Mouse (Mus musculus): Measurements from ENCODE around the gene Traf7. TPM values are rescaled to one million over a fixed set of nuclear protein-coding genes. Genes with fewer than 3 reads are reported as not detected.

Gene Traf7
- polyA plus RNA-seq, 1 experiment, result 113 TPM

- no peaks in the 10 kb centered on the region for H3K36me3 ChIP-seq (ENCODE audit: control insufficient read depth, insufficient read depth, low read length)
- no peak overlapping the region for H3K4me3 ChIP-seq (ENCODE audit: low read depth, low read length)
- peaks cover 10% of the 10 kb centered on the region for H3K27me3 ChIP-seq (ENCODE audit: control insufficient read depth, insufficient read depth, low read length)
- WGBS, result 91% methylated on average over 3 of the region's 3 CpGs
- H3K4me1 ChIP-seq (ENCODE audit: control insufficient read depth, insufficient read depth, insufficient read length, low read length), result no peaks in the 10 kb centered on the region; the same call in 1 of the 2 replicates
- H3K27ac ChIP-seq (ENCODE audit: insufficient read depth, low read depth, low read length), result no peak overlapping the region
- no peak for TF ChIP-seq POLR2A (IDR thresholded peaks at IDR 0.05; ENCODE audit: low read depth, low read length)
- no peak for TF ChIP-seq CTCF (IDR thresholded peaks at IDR 0.05; ENCODE audit: extremely low read depth, insufficient read length, insufficient replicate concordance, low read depth, low read length)
Measured at GRCm38 (mm10) chr17:24483495-24483894, 44.2 kb downstream of the Traf7 start.

- Histone ChIP-seq H3K27ac (ENCODE audit: insufficient read depth, low read depth, low read length) (no peak overlapping the region), H3K27me3 (ENCODE audit: control insufficient read depth, insufficient read depth, low read length) (no peaks in the 10 kb centered on the region), H3K4me1 (ENCODE audit: control insufficient read depth, insufficient read depth, insufficient read length, low read length) (peaks cover 14% of the 10 kb centered on the region), H3K4me3 (ENCODE audit: low read depth, low read length) (no peak overlapping the region), H3K36me3 (ENCODE audit: control insufficient read depth, insufficient read depth, low read length) (peaks cover 10% of the 10 kb centered on the region)
- no peak for TF ChIP-seq POLR2A (IDR thresholded peaks at IDR 0.05; ENCODE audit: low read depth, low read length)
- TF ChIP-seq CTCF (IDR thresholded peaks at IDR 0.05; ENCODE audit: extremely low read depth, insufficient read length, insufficient replicate concordance, low read depth, low read length), result no peak
- 83% methylated on average over 20 of the region's 20 CpGs for WGBS
Measured at GRCm38 (mm10) chr17:24481027-24481815, 46.5 kb downstream of the Traf7 start.

- no peak for TF ChIP-seq CTCF (IDR thresholded peaks at IDR 0.05; ENCODE audit: extremely low read depth, insufficient read length, insufficient replicate concordance, low read depth, low read length)
- TF ChIP-seq POLR2A (IDR thresholded peaks at IDR 0.05; ENCODE audit: low read depth, low read length), result no peak
- no peaks in the 10 kb centered on the region for H3K27me3 ChIP-seq (ENCODE audit: control insufficient read depth, insufficient read depth, low read length)
- no peak overlapping the region for H3K4me3 ChIP-seq (ENCODE audit: low read depth, low read length)
- no peak overlapping the region for H3K27ac ChIP-seq (ENCODE audit: insufficient read depth, low read depth, low read length)
- peaks cover 20% of the 10 kb centered on the region for H3K36me3 ChIP-seq (ENCODE audit: control insufficient read depth, insufficient read depth, low read length)
- WGBS, result 72% methylated on average over 3 of the region's 3 CpGs
- H3K4me1 ChIP-seq (ENCODE audit: control insufficient read depth, insufficient read depth, insufficient read length, low read length), result peaks cover 14% of the 10 kb centered on the region
Measured at GRCm38 (mm10) chr17:24480201-24480826, 47.4 kb downstream of the Traf7 start.

- H3K27ac ChIP-seq (ENCODE audit: insufficient read depth, low read depth, low read length), result no peak overlapping the region
- peaks cover 15% of the 10 kb centered on the region for H3K4me1 ChIP-seq (ENCODE audit: control insufficient read depth, insufficient read depth, insufficient read length, low read length)
- TF ChIP-seq CTCF (IDR thresholded peaks at IDR 0.05; ENCODE audit: extremely low read depth, insufficient read length, insufficient replicate concordance, low read depth, low read length) (no peak), POLR2A (IDR thresholded peaks at IDR 0.05; ENCODE audit: low read depth, low read length) (no peak)
- WGBS, result 23% methylated on average over 1 of the region's 1 CpGs
- no peak overlapping the region for H3K4me3 ChIP-seq (ENCODE audit: low read depth, low read length)
- no peaks in the 10 kb centered on the region for H3K27me3 ChIP-seq (ENCODE audit: control insufficient read depth, insufficient read depth, low read length)
- H3K36me3 ChIP-seq (ENCODE audit: control insufficient read depth, insufficient read depth, low read length), result peaks cover 25% of the 10 kb centered on the region
Measured at GRCm38 (mm10) chr17:24479431-24479830, 48.3 kb downstream of the Traf7 start.

GRCm38 (mm10) chr17:24478663-24479380 is 48.9 kb downstream of the Traf7 start, which contains the start of gene Mlst8:
Gene Mlst8, minus strand, starts transcription at chr17:24479078.
- Histone ChIP-seq H3K4me3 (ENCODE audit: low read depth, low read length) (peak within 1 kb of the TSS; percentile 84), H3K4me1 (ENCODE audit: control insufficient read depth, insufficient read depth, insufficient read length, low read length) (peaks cover 21% of the 10 kb centered on the region), H3K27me3 (ENCODE audit: control insufficient read depth, insufficient read depth, low read length) (no peaks in the 10 kb centered on the region), H3K36me3 (ENCODE audit: control insufficient read depth, insufficient read depth, low read length) (peaks cover 28% of the 10 kb centered on the region), H3K27ac (ENCODE audit: insufficient read depth, low read depth, low read length) (peak within 1 kb of the TSS; percentile 89)
- TF ChIP-seq POLR2A (IDR thresholded peaks at IDR 0.05; ENCODE audit: low read depth, low read length) (peak; percentile 50; the same call in 1 of the 2 replicates), CTCF (IDR thresholded peaks at IDR 0.05; ENCODE audit: extremely low read depth, insufficient read length, insufficient replicate concordance, low read depth, low read length) (peak; percentile 86)
- under 1% methylated on average over 48 of the region's 48 CpGs for WGBS

- H3K27me3 ChIP-seq (ENCODE audit: control insufficient read depth, insufficient read depth, low read length), result no peaks in the 10 kb centered on the region
- H3K4me3 ChIP-seq (ENCODE audit: low read depth, low read length), result peak overlapping the region; percentile 84
- 17% methylated on average over 11 of the region's 11 CpGs for WGBS
- TF ChIP-seq CTCF (IDR thresholded peaks at IDR 0.05; ENCODE audit: extremely low read depth, insufficient read length, insufficient replicate concordance, low read depth, low read length) (no peak), POLR2A (IDR thresholded peaks at IDR 0.05; ENCODE audit: low read depth, low read length) (no peak; the same call in 1 of the 2 replicates)
- peak overlapping the region; percentile 52 for H3K27ac ChIP-seq (ENCODE audit: insufficient read depth, low read depth, low read length)
- peaks cover 28% of the 10 kb centered on the region for H3K36me3 ChIP-seq (ENCODE audit: control insufficient read depth, insufficient read depth, low read length)
- H3K4me1 ChIP-seq (ENCODE audit: control insufficient read depth, insufficient read depth, insufficient read length, low read length), result peaks cover 27% of the 10 kb centered on the region
Measured at GRCm38 (mm10) chr17:24477985-24478600, 49.6 kb downstream of the Traf7 start.
